Mouse (Mus musculus) brain, embryonic 14.5 days (tissue): ENCODE results near the gene Cacng2.

Experiments used
- CTCF ChIP-seq: fragments of 200-500 bp; IDR thresholded peaks from 2 replicates; pipeline ENCODE4 v1.5.1; 2012; ENCODE audit warnings: inconsistent platforms, mild to moderate bottlenecking, moderate library complexity, borderline replicate concordance; ENCODE audit not compliant: insufficient read depth, insufficient read length; ENCODE audit errors: extremely low read depth
- POLR2A ChIP-seq: fragments of 200-500 bp; IDR thresholded peaks from 2 replicates; pipeline ENCODE4 v1.6.1; 2012; ENCODE audit warnings: mild to moderate bottlenecking, inconsistent platforms, borderline replicate concordance; ENCODE audit not compliant: poor library complexity, insufficient read depth, insufficient read length, severe bottlenecking; ENCODE audit errors: extremely low read depth

DNA sequence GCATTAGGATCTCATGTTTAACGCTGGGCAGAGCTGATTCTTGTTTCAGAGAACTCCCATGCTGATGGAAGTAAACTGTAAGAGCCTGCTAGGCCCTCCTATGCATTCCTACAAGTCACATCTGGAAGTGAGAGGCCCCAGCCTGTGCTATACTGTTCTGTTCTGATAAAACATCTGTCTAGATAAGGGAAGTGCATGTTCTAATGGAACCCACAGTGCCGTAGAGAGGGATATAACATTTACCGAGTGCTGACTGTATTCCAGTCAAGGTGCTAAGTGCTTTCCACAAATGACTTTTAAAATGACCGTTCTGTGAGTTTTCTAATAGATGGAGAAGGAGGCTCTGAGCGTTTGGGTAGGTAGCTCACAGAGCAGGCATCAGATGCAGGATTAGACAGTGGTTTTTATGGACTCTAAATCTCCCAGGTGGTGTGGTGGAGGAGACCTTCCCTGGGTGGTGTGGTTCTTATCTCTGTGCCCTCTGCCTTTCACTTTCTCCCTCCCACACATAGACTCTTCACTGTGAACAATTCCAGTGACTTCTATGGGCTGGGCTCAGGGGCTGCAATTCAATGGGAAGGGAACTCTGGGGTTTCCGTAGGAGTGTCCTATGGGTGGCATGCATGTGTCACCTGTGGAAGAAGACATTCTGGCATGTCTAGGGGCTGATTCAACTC lies 145.5 kb downstream of the Cacng2 start:
- TF ChIP-seq CTCF: no peak
- TF ChIP-seq POLR2A: no peak
